Mouse (Mus musculus) erythroblast, embryonic 14.5 days (primary cell): Measurements from ENCODE around the gene Gm11554. TPM values are rescaled to one million over a fixed set of nuclear protein-coding genes. Genes with fewer than 3 reads are reported as not detected.
"Not testable (repeated sequence)": the region's sequence is repeated elsewhere in the genome, so short reads cannot be mapped to it uniquely, and the experiment has no call there.

Experiments used
- H3K27me3 ChIP-seq: 2 replicates; pipeline ENCODE4 v1.6.1; 2012; ENCODE audit warnings: inconsistent platforms; ENCODE audit not compliant: control insufficient read depth
- H3K36me3 ChIP-seq: 2 replicates; pipeline ENCODE4 v1.6.1; 2012; ENCODE audit warnings: mild to moderate bottlenecking, inconsistent platforms; ENCODE audit not compliant: control insufficient read depth
- H3K4me1 ChIP-seq: 2 replicates; pipeline ENCODE4 v1.6.1; 2012; ENCODE audit warnings: inconsistent platforms; ENCODE audit not compliant: control insufficient read depth
- H3K4me3 ChIP-seq: replicated peaks from 2 replicates; pipeline ENCODE3; 2012; ENCODE audit warnings: moderate library complexity, mild to moderate bottlenecking, inconsistent platforms
- H3K9me3 ChIP-seq: 2 replicates; pipeline ENCODE4 v1.6.1; 2012; ENCODE audit warnings: low read length, inconsistent platforms, mixed read lengths; ENCODE audit not compliant: control insufficient read depth
- GATA1 ChIP-seq: IDR thresholded peaks from 2 replicates; pipeline ENCODE4 v1.6.1; 2012; ENCODE audit warnings: low read length, inconsistent platforms, mixed read lengths
- TAL1 ChIP-seq: IDR thresholded peaks from 3 replicates; pipeline ENCODE4 v1.6.1; 2012; ENCODE audit warnings: low read length, inconsistent platforms, mixed read lengths
- polyA plus RNA-seq: library from polyadenylated mRNA; stranded (reverse); fragments of >175 nt; gene quantifications from 2 replicates; pipeline ENCODE4 v1.2.3, GENCODE M21; 2012

Gm11554 gene
- polyA plus RNA-seq: not detected in 2 replicates

DNA sequence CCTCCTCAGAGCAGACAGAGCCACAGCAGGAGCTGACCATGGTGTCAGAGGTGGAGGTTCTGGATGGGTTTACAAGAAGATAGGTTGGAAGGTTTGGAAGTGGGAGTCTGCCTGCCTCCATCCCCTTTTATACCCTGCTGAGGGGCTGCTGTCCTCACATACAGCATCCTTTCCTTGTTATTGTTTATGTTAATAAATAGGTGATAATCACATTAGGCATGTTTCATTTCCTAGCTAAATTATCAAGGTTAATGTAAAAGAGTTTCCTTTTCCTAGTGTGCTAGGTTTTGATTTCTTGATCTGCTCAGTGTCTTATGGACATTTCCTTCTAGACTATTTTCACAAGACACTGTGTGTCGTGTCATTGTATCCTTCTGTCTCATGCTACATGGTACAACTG is at the start of gene Gm11554:
Gm11554 (minus strand) TSS at position 101 of the 400 bp plus-strand sequence.
- not testable (repeated sequence) for H3K9me3 ChIP-seq, H3K36me3 ChIP-seq, H3K4me1 ChIP-seq, H3K4me3 ChIP-seq, H3K27me3 ChIP-seq

GRCm38 (mm10) chr11:99851508-99851907 is 47.3 kb upstream of the Gm11554 start, which contains the start of gene Krtap4-16:
TSS of gene Krtap4-16 (minus strand) at chr11:99851608.
- no peak within 1 kb of the TSS for H3K4me3 ChIP-seq
- H3K4me1 ChIP-seq: no peaks in the 10 kb centered on the region
- TF ChIP-seq GATA1: no peak
- no peak for TF ChIP-seq TAL1
- no peaks in the 10 kb centered on the region for H3K36me3 ChIP-seq
- no peaks in the 10 kb centered on the region for H3K27me3 ChIP-seq
- H3K9me3 ChIP-seq: peaks cover 4% of the 10 kb centered on the region; the same call in 1 of the 2 replicates

GRCm38 (mm10) chr11:99846746-99847145 is 42.5 kb upstream of the Gm11554 start:
- no peaks in the 10 kb centered on the region for H3K27me3 ChIP-seq
- no peaks in the 10 kb centered on the region for H3K4me1 ChIP-seq
- TF ChIP-seq TAL1 (no peak), GATA1 (no peak)
- no peak overlapping the region for H3K4me3 ChIP-seq
- no peaks in the 10 kb centered on the region for H3K36me3 ChIP-seq
- H3K9me3 ChIP-seq: peaks cover 4% of the 10 kb centered on the region; the same call in 1 of the 2 replicates

GRCm38 (mm10) chr11:99842185-99842584 is 37.9 kb upstream of the Gm11554 start:
- no peak for TF ChIP-seq TAL1
- no peak for TF ChIP-seq GATA1
- Histone ChIP-seq H3K4me3 (no peak overlapping the region), H3K9me3 (peaks cover 12% of the 10 kb centered on the region), H3K4me1 (no peaks in the 10 kb centered on the region), H3K36me3 (no peaks in the 10 kb centered on the region), H3K27me3 (no peaks in the 10 kb centered on the region)

- Histone ChIP-seq H3K9me3 (peaks cover 15% of the 10 kb centered on the region), H3K4me1 (no peaks in the 10 kb centered on the region), H3K27me3 (no peaks in the 10 kb centered on the region), H3K36me3 (no peaks in the 10 kb centered on the region), H3K4me3 (no peak within 1 kb of the TSS)
- TF ChIP-seq GATA1 (no peak), TAL1 (no peak)
Observed at GRCm38 (mm10) chr11:99837966-99838365, 33.7 kb upstream of the Gm11554 start, which contains the start of gene 2300003K06Rik. TSS of gene 2300003K06Rik (minus strand) at chr11:99838066.

- not testable (repeated sequence) for H3K36me3 ChIP-seq, H3K4me3 ChIP-seq, H3K27me3 ChIP-seq, H3K4me1 ChIP-seq, H3K9me3 ChIP-seq
Observed at GRCm38 (mm10) chr11:99815566-99815965, 11.3 kb upstream of the Gm11554 start, which contains the start of gene Gm11564. TSS of gene Gm11564 (minus strand) at chr11:99815666.

DNA sequence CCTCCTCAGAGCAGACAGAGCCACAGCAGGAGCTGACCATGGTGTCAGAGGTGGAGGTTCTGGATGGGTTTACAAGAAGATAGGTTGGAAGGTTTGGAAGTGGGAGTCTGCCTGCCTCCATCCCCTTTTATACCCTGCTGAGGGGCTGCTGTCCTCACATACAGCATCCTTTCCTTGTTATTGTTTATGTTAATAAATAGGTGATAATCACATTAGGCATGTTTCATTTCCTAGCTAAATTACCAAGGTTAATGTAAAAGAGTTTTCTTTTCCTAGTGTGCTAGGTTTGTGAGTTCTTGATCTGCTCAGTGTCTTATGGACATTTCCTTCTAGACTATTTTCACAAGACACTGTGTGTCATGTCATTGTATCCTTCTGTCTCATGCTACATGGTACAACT is 5.5 kb upstream of the Gm11554 start, which contains the start of gene Krtap4-13:
Krtap4-13 (minus strand) TSS at position 101 of the 400 bp plus-strand sequence.
- not testable (repeated sequence) for H3K4me3 ChIP-seq, H3K9me3 ChIP-seq, H3K27me3 ChIP-seq

GRCm38 (mm10) chr11:99798832-99799231 is 5.4 kb downstream of the Gm11554 start, which contains the start of gene Gm11569:
TSS of gene Gm11569 (minus strand) at chr11:99798932.
- not testable (repeated sequence) for H3K4me1 ChIP-seq, H3K27me3 ChIP-seq, H3K4me3 ChIP-seq, H3K9me3 ChIP-seq, H3K36me3 ChIP-seq

More for the DNA sequence above, 5.5 kb upstream of the Gm11554 start, which contains the start of gene Krtap4-13:
- not testable (repeated sequence) for H3K36me3 ChIP-seq, H3K4me1 ChIP-seq

GRCm38 (mm10) chr11:99793367-99793766 is 10.9 kb downstream of the Gm11554 start, which contains the start of gene Gm11596:
TSS of gene Gm11596 (minus strand) at chr11:99793467.
- Histone ChIP-seq H3K27me3 (no peaks in the 10 kb centered on the region), H3K36me3 (no peaks in the 10 kb centered on the region), H3K4me1 (no peaks in the 10 kb centered on the region), H3K9me3 (peaks cover 5% of the 10 kb centered on the region; the same call in 1 of the 2 replicates), H3K4me3 (no peak within 1 kb of the TSS)
- TF ChIP-seq GATA1 (no peak), TAL1 (no peak)

- not testable (repeated sequence) for H3K4me3 ChIP-seq, H3K27me3 ChIP-seq, H3K36me3 ChIP-seq, H3K9me3 ChIP-seq, H3K4me1 ChIP-seq
Observed at GRCm38 (mm10) chr11:99784900-99785299, 19.3 kb downstream of the Gm11554 start, which contains the start of gene Krtap4-9. TSS of gene Krtap4-9 (plus strand) at chr11:99785200.
